24 mouse cellular contexts compared by ENCODE assay signal in the genomic region with DNA sequence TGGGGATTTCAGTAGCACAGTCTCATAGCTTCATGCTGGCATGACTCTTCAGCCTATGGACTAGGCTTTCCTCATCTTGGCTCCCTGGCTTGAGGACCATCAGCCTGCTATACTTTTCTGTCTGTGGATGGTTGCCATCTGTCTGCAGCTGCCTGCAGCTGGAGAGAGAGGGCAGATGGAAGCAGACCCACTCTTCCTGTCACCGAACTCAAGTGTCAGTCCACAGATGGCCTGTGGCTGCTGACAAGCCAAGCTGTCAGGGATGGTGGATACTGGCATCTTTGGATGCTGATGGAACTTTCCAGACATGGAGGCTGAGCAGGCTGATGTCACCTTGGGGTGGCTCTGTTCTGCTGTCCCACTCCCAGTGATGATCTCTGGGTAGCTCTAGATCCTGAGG. TPM values are rescaled to one million over a fixed set of nuclear protein-coding genes. Genes with fewer than 3 reads are reported as not detected.
DNase-seq lines count a peak whose midpoint lies in the region; ATAC-seq and TF ChIP-seq lines count a peak whose summit lies in the region.
"Had no signal": no experiment of that assay in that cellular context is flagged by ENCODE, and none has a peak within 500 bp of the region (broad histone marks: within the 10 kb centered on the region; RNA-seq: fewer than 3 reads in every experiment).

No protein-coding gene starts in this region.

- TF ChIP-seq CTCF in lung, postnatal 0 days (IDR thresholded peaks at IDR 0.05): no peak

- no peaks in the 10 kb centered on the region for H3K9me3 ChIP-seq in lung, embryonic 15.5 days
- H3K9me3 ChIP-seq in lung, postnatal 0 days (ENCODE audit: low read length): no peaks in the 10 kb centered on the region
- H3K9me3 ChIP-seq: embryonic facial prominence, embryonic 10.5 days; embryonic facial prominence, embryonic 12.5 days; forebrain, embryonic 13.5 days had no signal

- H3K36me3 ChIP-seq in lung, embryonic 15.5 days: no peaks in the 10 kb centered on the region
- no peaks in the 10 kb centered on the region for H3K36me3 ChIP-seq in lung, postnatal 0 days (ENCODE audit: insufficient read depth, low read length)
- H3K36me3 ChIP-seq: embryonic facial prominence, embryonic 10.5 days; embryonic facial prominence, embryonic 12.5 days; G1E had no signal

- peak; percentile 83 for DNase-seq in heart, adult 11 months
- no peak for DNase-seq in heart, adult 18-20 months
- DNase-seq in lung, postnatal 36 days: no peak
- DNase-seq in lung, postnatal 0 days (ENCODE audit: low spot score): no peak
- DNase-seq in lung, postnatal 25 days (ENCODE audit: low spot score): no peak
- DNase-seq in lung, postnatal 4 days: peak; percentile 32 to 75
- DNase-seq: adrenal gland, adult 8-10 months; adrenal gland, postnatal 14 days; adrenal gland, postnatal 36 days; B cell, adult 2 months; cerebellum, adult 11-12 months; cerebellum, adult 2 months; cerebellum, adult 9-10 months; cerebellum, postnatal 10 days; cerebellum, postnatal 25 days had no signal

- no peak overlapping the region for H3K9ac ChIP-seq in lung, embryonic 15.5 days
- H3K9ac ChIP-seq in lung, postnatal 0 days (replicated peaks; ENCODE audit: low read depth): no peak overlapping the region
- H3K9ac ChIP-seq: embryonic facial prominence, embryonic 12.5 days; forebrain, embryonic 13.5 days had no signal

- H3K27me3 ChIP-seq in lung, embryonic 15.5 days: peaks cover 17% of the 10 kb centered on the region
- peaks cover 7% of the 10 kb centered on the region; the same call in 1 of the 2 replicates for H3K27me3 ChIP-seq in lung, postnatal 0 days (replicated peaks; ENCODE audit: insufficient read depth, low read length)

- no peaks in the 10 kb centered on the region for H3K4me1 ChIP-seq in lung, embryonic 15.5 days
- no peaks in the 10 kb centered on the region for H3K4me1 ChIP-seq in lung, postnatal 0 days (ENCODE audit: insufficient read depth, low read depth, low read length)
- H3K4me1 ChIP-seq: embryonic facial prominence, embryonic 12.5 days had no signal

- 50% methylated on average over 1 of the region's 1 CpGs for WGBS in lung, embryonic 15.5 days
- WGBS in lung, postnatal 0 days: 71% methylated on average over 1 of the region's 1 CpGs

- H3K27ac ChIP-seq in lung, embryonic 15.5 days: no peak overlapping the region
- no peak overlapping the region for H3K27ac ChIP-seq in lung, postnatal 0 days (ENCODE audit: low read length)
- H3K27ac ChIP-seq: embryonic facial prominence, embryonic 10.5 days; embryonic facial prominence, embryonic 12.5 days; forebrain, embryonic 13.5 days had no signal

- no peak for TF ChIP-seq EP300 in lung, postnatal 0 days (IDR thresholded peaks at IDR 0.05)

- H3K4me3 ChIP-seq in lung, embryonic 15.5 days: no peak overlapping the region
- no peak overlapping the region for H3K4me3 ChIP-seq in lung, postnatal 0 days (ENCODE audit: low read depth, low read length)
- H3K4me3 ChIP-seq: embryonic facial prominence, embryonic 10.5 days; embryonic facial prominence, embryonic 12.5 days; forebrain, embryonic 13.5 days had no signal

- ATAC-seq in lung, embryonic 15.5 days (ENCODE audit: borderline replicate concordance, extremely low read depth, low FRiP score, low TSS enrichment): peak; percentile 46; the same call in 1 of the 2 replicates
- peak; percentile 52 for ATAC-seq in lung, postnatal 0 days
- ATAC-seq in megakaryocyte, adult 5-6 weeks (ENCODE audit: poor library complexity, severe bottlenecking): no peak
- ATAC-seq: activated CD4-positive, CD25-positive, alpha-beta regulatory T cell, adult 4 months; CD4-positive, CD25-positive, alpha-beta regulatory T cell, adult 4 months; forebrain, embryonic 13.5 days; Patski had no signal

- H3K4me2 ChIP-seq in lung, embryonic 15.5 days: no peak overlapping the region
- H3K4me2 ChIP-seq in lung, postnatal 0 days (replicated peaks; ENCODE audit: low read depth, low read length): no peak overlapping the region
- H3K4me2 ChIP-seq: embryonic facial prominence, embryonic 12.5 days; forebrain, embryonic 13.5 days had no signal

RNA-seq across cellular contexts. Expression of a gene that starts 6.0 kb away (rescaled TPM):
- 1 to 10 TPM; 1.1 to 1.2 TPM for total RNA-seq in heart, adult 18-20 months (2021)
- 8.2 and 9.8 TPM in 2 replicates for polyA plus RNA-seq in lung, embryonic 15.5 days (2015; fragmentation: Nextera tagmentation; extraction: Ambion mirVana)
- polyA plus RNA-seq in lung, postnatal 0 days (2015; fragmentation: Nextera tagmentation; extraction: Ambion mirVana): 2.5 and 3.7 TPM in 2 replicates
- total RNA-seq in megakaryocyte, adult 5-6 weeks (2015): not detected in 2 replicates
- not detected in 2 replicates for total RNA-seq in megakaryocyte, adult 5-6 weeks (2017)
- polyA plus RNA-seq: CD4-positive, CD25-positive, alpha-beta regulatory T cell, adult 4 months; G1E; Patski had no signal

Comparison
In these comparisons a context has a peak if more than half of its experiments do, and no peak if none do; other contexts are left out.
1. DNase-seq: peak in heart, adult 11 months (single experiment) and lung, postnatal 4 days (2 of 2); none in heart, adult 18-20 months (0 of 2), lung, postnatal 36 days (single experiment), lung, postnatal 0 days (single experiment) and lung, postnatal 25 days (single experiment).